ENCODE assay signal across 10 mouse cellular contexts in genomic region chr7:16905491-16906021, GRCm38 (mm10). TPM values are rescaled to one million over a fixed set of nuclear protein-coding genes. Genes with fewer than 3 reads are reported as not detected.
DNase-seq lines count a peak whose midpoint lies in the region; ATAC-seq and TF ChIP-seq lines count a peak whose summit lies in the region.
"Had no signal": no experiment of that assay in that cellular context is flagged by ENCODE, and none has a peak within 500 bp of the region (broad histone marks: within the 10 kb centered on the region; RNA-seq: fewer than 3 reads in every experiment).

No protein-coding gene starts in this region.

- peak; percentile 68 for DNase-seq in adrenal gland, postnatal 14 days
- no peak for DNase-seq in adrenal gland, postnatal 25 days
- peak; percentile 26 for DNase-seq in testis, postnatal 14 days (ENCODE audit: low spot score)
- DNase-seq in testis, postnatal 10 days (ENCODE audit: low spot score), result no peak
- DNase-seq in kidney, postnatal 25 days, result peak; percentile 44 to 62
- DNase-seq in stomach, postnatal 0 days (ENCODE audit: low spot score), result no peak
- DNase-seq in forebrain, embryonic 10.5 days (ENCODE audit: extremely low spot score, low spot score), result no peak
- no peak for DNase-seq in cerebellum, postnatal 10 days
- DNase-seq: cerebellum, adult 2 months had no signal

- ATAC-seq in stomach, postnatal 0 days (ENCODE audit: low FRiP score, low TSS enrichment), result peak; percentile 31; the same call in 1 of the 2 replicates

- H3K4me2 ChIP-seq in stomach, postnatal 0 days (replicated peaks; ENCODE audit: low read depth), result no peak overlapping the region

- no peak for TF ChIP-seq CTCF in stomach, postnatal 0 days (IDR thresholded peaks at IDR 0.05; ENCODE audit: low read depth)

- H3K4me3 ChIP-seq in stomach, postnatal 0 days (ENCODE audit: low read depth, low read length), result no peak overlapping the region
- no peak overlapping the region for H3K4me3 ChIP-seq in forebrain, embryonic 10.5 days
- H3K4me3 ChIP-seq: liver, embryonic 15.5 days had no signal

- no peak for TF ChIP-seq EP300 in stomach, postnatal 0 days (optimal IDR thresholded peaks at IDR 0.05)

- no peaks in the 10 kb centered on the region for H3K27me3 ChIP-seq in stomach, postnatal 0 days (ENCODE audit: control insufficient read depth, insufficient read depth, low read length)
- peaks cover 35% of the 10 kb centered on the region; the same call in 1 of the 2 replicates for H3K27me3 ChIP-seq in forebrain, embryonic 10.5 days (ENCODE audit: poor library complexity, severe bottlenecking)

- 0 out of 2 replicates have a peak, but pooled peaks cover 4% of the 10 kb centered on the region for H3K4me1 ChIP-seq in stomach, postnatal 0 days (replicated peaks; ENCODE audit: control insufficient read depth, insufficient read depth)
- H3K4me1 ChIP-seq in forebrain, embryonic 10.5 days, result peaks cover 42% of the 10 kb centered on the region

- H3K9me3 ChIP-seq in stomach, postnatal 0 days (ENCODE audit: control insufficient read depth, low read length), result no peaks in the 10 kb centered on the region
- no peaks in the 10 kb centered on the region for H3K9me3 ChIP-seq in forebrain, embryonic 10.5 days
- H3K9me3 ChIP-seq: liver, embryonic 15.5 days had no signal

- H3K9ac ChIP-seq in stomach, postnatal 0 days (ENCODE audit: low read length), result no peak overlapping the region
- H3K9ac ChIP-seq: liver, embryonic 15.5 days had no signal

- H3K36me3 ChIP-seq in stomach, postnatal 0 days (ENCODE audit: control insufficient read depth, insufficient read depth, low read length), result no peaks in the 10 kb centered on the region
- no peaks in the 10 kb centered on the region for H3K36me3 ChIP-seq in forebrain, embryonic 10.5 days (replicated peaks)
- H3K36me3 ChIP-seq: liver, embryonic 15.5 days had no signal

- H3K27ac ChIP-seq in stomach, postnatal 0 days (replicated peaks), result peak overlapping the region; percentile 41
- H3K27ac ChIP-seq in forebrain, embryonic 10.5 days, result no peak overlapping the region
- H3K27ac ChIP-seq: liver, embryonic 15.5 days had no signal

- 51% methylated on average over 9 of the region's 9 CpGs for WGBS in stomach, postnatal 0 days
- WGBS in forebrain, embryonic 10.5 days, result 57% methylated on average over 9 of the region's 9 CpGs

RNA-seq across cellular contexts. Expression of gene Ptgir, which starts 0.7 kb away (rescaled TPM):
- 1.2 and 2.6 TPM in 2 replicates for total RNA-seq in adrenal gland, postnatal 14 days (2021)
- 1.5 and 1.6 TPM in 2 replicates for total RNA-seq in adrenal gland, postnatal 25 days (2021)
- polyA plus RNA-seq in stomach, postnatal 0 days (2015; fragmentation: Nextera tagmentation; extraction: Ambion mirVana), result 1.5 and 1.6 TPM in 2 replicates
- polyA plus RNA-seq in forebrain, embryonic 10.5 days (2016; fragmentation: Nextera tagmentation; extraction: Ambion mirVana), result 0.10 TPM in 2 replicates

RNA-seq across cellular contexts. Expression of gene Gng8, which starts 14.0 kb away (rescaled TPM):
- 0.59 and 0.60 TPM in 2 replicates for total RNA-seq in adrenal gland, postnatal 14 days (2021)
- 0.70 TPM in 1 of 2 replicates, not detected in the other for total RNA-seq in adrenal gland, postnatal 25 days (2021)
- polyA plus RNA-seq in stomach, postnatal 0 days (2015; fragmentation: Nextera tagmentation; extraction: Ambion mirVana), result 7.3 and 7.4 TPM in 2 replicates
- polyA plus RNA-seq in forebrain, embryonic 10.5 days (2016; fragmentation: Nextera tagmentation; extraction: Ambion mirVana), result 5.5 and 6.6 TPM in 2 replicates

RNA-seq across cellular contexts. Expression of gene Calm3, which starts 18.4 kb away (rescaled TPM):
- total RNA-seq in adrenal gland, postnatal 14 days (2021), result 222 and 231 TPM in 2 replicates
- total RNA-seq in adrenal gland, postnatal 25 days (2021), result 242 and 255 TPM in 2 replicates
- 49.1 and 58.7 TPM in 2 replicates for polyA plus RNA-seq in stomach, postnatal 0 days (2015; fragmentation: Nextera tagmentation; extraction: Ambion mirVana)
- polyA plus RNA-seq in forebrain, embryonic 10.5 days (2016; fragmentation: Nextera tagmentation; extraction: Ambion mirVana), result 156 and 163 TPM in 2 replicates

RNA-seq across cellular contexts. Expression of gene Dact3, which starts 30.4 kb away (rescaled TPM):
- 2.6 and 4.1 TPM in 2 replicates for total RNA-seq in adrenal gland, postnatal 14 days (2021)
- 1.8 and 2.8 TPM in 2 replicates for total RNA-seq in adrenal gland, postnatal 25 days (2021)
- polyA plus RNA-seq in stomach, postnatal 0 days (2015; fragmentation: Nextera tagmentation; extraction: Ambion mirVana), result 3.5 and 5.1 TPM in 2 replicates
- 1.9 and 2.2 TPM in 2 replicates for polyA plus RNA-seq in forebrain, embryonic 10.5 days (2016; fragmentation: Nextera tagmentation; extraction: Ambion mirVana)

RNA-seq across cellular contexts. Expression of gene Pnmal2, which starts 38.9 kb away (rescaled TPM):
- total RNA-seq in adrenal gland, postnatal 14 days (2021), result 24.6 and 27.2 TPM in 2 replicates
- total RNA-seq in adrenal gland, postnatal 25 days (2021), result 26.9 and 36.1 TPM in 2 replicates
- 4.7 and 4.8 TPM in 2 replicates for polyA plus RNA-seq in stomach, postnatal 0 days (2015; fragmentation: Nextera tagmentation; extraction: Ambion mirVana)
- polyA plus RNA-seq in forebrain, embryonic 10.5 days (2016; fragmentation: Nextera tagmentation; extraction: Ambion mirVana), result 4.3 and 6.8 TPM in 2 replicates

Comparison
In these comparisons a context has a peak if more than half of its experiments do, and no peak if none do; other contexts are left out.
1. DNase-seq: peak in adrenal gland, postnatal 14 days (single experiment), testis, postnatal 14 days (single experiment) and kidney, postnatal 25 days (2 of 2); none in adrenal gland, postnatal 25 days (single experiment), testis, postnatal 10 days (single experiment), stomach, postnatal 0 days (single experiment), forebrain, embryonic 10.5 days (single experiment) and cerebellum, postnatal 10 days (0 of 2).